Mouse (Mus musculus) stomach, embryonic 16.5 days (tissue): ENCODE results near the gene Enkur. TPM values are rescaled to one million over a fixed set of nuclear protein-coding genes. Genes with fewer than 3 reads are reported as not detected.

Source experiments
- polyA plus RNA-seq: library from polyadenylated mRNA; unstranded; fragments of >200 nt; fragmentation: Nextera tagmentation; extraction: Ambion mirVana; gene quantifications from 2 replicates; pipeline ENCODE4 v1.2.1, GENCODE M21; 2015

Enkur gene
- polyA plus RNA-seq, 1 experiment from 2014 or later: 1.1 TPM

Other genes with a start within 250 kb of the Enkur start
- 9.3 and 9.5 TPM in 2 replicates for gene Arhgap21, start 236.5 kb downstream of the Enkur start, polyA plus RNA-seq
- 7.6 and 8.0 TPM in 2 replicates for gene Thnsl1, start 359 bp upstream of the Enkur start, polyA plus RNA-seq
- gene Gpr158, start 162.2 kb upstream of the Enkur start, polyA plus RNA-seq: 0.02 and 0.05 TPM in 2 replicates